Mouse (Mus musculus): Measurements from ENCODE around the gene Krtap22-2.
A peak's percentile ranks its signal among the peaks of the same experiment; 100 is the strongest.
"Not testable (repeated sequence)": the region's sequence is repeated elsewhere in the genome, so short reads cannot be mapped to it uniquely, and the experiment has no call there.

Gene Krtap22-2

DNA sequence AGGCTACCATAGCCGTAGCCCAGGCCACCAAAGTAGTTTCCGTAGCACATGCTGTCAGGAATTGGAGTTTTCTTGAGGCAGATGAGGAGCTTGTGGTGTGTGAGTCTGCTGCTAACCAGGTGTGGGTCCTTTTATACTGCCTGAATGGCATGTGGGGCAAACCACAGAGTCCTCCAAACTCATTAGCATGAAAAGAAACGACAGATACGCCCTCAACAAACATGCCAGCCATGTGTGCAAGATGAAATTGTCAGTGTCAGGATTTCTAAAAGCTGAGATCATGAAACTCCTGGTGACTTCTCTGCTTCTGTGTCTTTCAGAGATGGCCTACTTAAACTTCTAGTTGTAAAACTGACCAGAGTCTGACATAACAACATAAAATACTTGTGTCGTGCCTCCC lies at the start of gene Krtap22-2:
Gene Krtap22-2, minus strand, starts transcription at position 101 of the 400 bp plus-strand sequence.
- no peak for DNase-seq (ENCODE audit: low read depth, low spot score)

DNA sequence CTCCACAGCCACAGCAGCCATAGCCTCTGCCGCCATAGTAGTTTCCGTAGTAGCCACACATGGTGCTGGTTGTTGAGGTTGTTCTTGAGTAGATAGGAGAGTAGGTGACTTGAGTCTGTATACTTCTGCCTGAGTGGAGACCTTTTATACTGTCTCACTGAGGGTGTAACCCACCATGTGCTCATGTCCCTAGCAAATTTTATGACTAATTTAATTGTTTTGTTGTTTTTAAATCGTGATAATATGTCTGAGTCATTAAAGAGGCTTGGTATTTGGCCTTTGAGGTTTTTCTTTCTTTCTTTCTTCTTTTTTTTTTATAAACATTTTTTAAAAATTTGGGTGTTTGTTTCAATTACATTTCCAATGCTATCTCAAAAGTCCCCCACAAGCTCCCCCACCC lies 37.2 kb upstream of the Krtap22-2 start, which contains the start of gene Krtap6-5:
Gene Krtap6-5, minus strand, starts transcription at position 101 of the 400 bp plus-strand sequence.
- no peak for DNase-seq (ENCODE audit: low read depth, low spot score)

DNA sequence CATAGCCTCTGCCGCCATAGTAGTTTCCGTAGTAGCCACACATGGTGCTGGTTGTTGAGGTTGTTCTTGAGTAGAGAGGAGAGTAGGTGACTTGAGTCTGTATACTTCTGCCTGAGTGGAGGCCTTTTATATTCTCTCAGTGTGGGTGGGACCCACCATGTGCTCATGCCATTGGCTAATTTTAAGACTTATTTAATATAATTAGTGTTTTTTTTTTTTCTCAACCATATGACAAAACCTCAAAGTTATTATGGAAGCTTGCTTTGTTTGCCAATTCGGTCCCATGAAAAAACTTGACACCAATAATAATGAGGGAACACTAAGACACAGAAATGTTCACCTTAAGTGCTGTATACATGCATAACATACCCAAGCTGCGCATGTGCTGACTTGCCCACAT lies 30.8 kb upstream of the Krtap22-2 start, which contains the start of gene Gm10228:
Gene Gm10228, minus strand, starts transcription at position 101 of the 400 bp plus-strand sequence.
- DNase-seq (ENCODE audit: low read depth, low spot score) = not testable (repeated sequence)

DNA sequence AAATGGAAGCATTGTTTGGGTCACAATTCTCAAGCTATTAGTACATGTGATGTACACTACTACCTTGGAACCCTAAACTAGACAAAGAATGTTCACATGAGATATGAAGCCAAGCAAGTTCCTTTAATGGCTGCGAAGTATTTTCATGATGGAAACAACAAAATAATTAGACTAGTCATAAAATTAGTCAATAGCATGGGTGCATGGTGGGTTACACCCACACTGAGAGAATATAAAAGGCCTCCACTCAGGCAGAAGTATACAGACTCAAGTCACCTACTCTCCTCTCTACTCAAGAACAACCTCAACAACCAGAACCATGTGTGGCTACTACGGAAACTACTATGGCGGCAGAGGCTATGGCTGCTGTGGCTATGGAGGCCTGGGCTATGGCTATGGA lies 20.8 kb upstream of the Krtap22-2 start, which contains the start of gene Krtap6-1:
Gene Krtap6-1, plus strand, starts transcription at position 301 of the 400 bp plus-strand sequence.
- DNase-seq (ENCODE audit: low read depth, low spot score) = not testable (repeated sequence)

DNA sequence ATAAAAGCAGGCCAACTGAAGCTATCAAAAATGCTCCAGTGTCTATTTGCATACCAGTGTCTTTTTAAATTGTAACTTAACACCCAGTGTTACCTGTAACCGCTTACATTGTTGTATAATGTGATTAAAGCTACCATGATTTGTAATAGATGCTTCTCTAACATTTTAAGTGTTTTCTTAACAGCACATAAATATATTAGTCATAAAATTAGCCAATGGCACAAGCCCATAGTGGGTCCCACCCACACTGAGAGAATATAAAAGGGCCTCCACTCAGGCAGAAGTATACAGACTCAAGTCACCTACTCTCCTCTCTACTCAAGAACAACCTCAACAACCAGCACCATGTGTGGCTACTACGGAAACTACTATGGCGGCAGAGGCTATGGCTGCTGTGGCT lies 4.4 kb upstream of the Krtap22-2 start, which contains the start of gene Gm10229:
Gene Gm10229, plus strand, starts transcription at position 301 of the 400 bp plus-strand sequence.
- DNase-seq (ENCODE audit: low read depth, low spot score) = not testable (repeated sequence)

DNA sequence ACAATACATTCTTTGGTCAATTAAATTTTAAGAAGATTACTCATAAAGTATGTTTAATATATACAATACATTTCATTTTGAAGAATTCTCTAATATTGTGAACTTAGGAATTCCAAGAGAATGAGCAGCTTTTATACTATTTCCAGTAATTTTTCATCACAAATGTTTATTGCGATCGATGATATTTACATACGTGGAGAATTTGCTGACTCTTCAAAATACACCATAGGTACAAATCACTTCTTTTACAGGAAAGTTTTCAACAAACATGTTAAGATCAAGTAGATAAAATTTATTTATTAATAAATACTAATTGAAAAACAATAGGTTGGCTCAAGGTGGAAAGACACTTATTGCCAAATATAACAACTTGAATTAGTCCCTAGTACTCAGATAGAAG lies 3.4 kb upstream of the Krtap22-2 start:
- no peak for DNase-seq (ENCODE audit: low read depth, low spot score)

DNA sequence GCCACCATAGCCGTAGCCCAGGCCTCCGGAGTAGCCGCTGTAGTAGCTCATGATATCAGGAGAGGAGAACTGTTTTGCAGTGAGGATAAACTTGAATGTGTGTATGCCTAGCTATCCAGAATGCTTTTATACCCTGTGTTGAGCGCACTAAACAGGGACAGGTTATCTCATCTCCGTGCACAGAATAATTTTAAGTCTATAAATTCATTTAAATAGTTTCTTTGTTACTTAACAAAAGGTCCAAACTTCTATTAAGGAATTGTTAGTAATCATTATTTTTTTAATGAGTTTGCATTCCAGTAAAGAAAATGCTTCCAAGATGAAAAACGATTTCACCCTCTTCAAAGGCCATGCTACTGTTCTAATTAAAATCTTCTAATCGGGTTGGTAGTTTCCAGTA lies 47.8 kb downstream of the Krtap22-2 start, which contains the start of gene Krtap16-3:
Gene Krtap16-3, minus strand, starts transcription at position 101 of the 400 bp plus-strand sequence.
- DNase-seq (ENCODE audit: low read depth, low spot score) = peak; percentile 1
